Mouse (Mus musculus): ENCODE data around the gene Actl7b. TPM values are rescaled to one million over a fixed set of nuclear protein-coding genes. Genes with fewer than 3 reads are reported as not detected.

The Actl7b gene
- polyA plus RNA-seq, 1 experiment from 2014 or later, result not detected

GRCm38 (mm10) chr4:56740611-56741010, 632 bp downstream of the Actl7b start:
- Histone ChIP-seq H3K9ac (no peak overlapping the region), H3K4me2 (replicated peaks) (no peak overlapping the region), H3K4me1 (no peaks in the 10 kb centered on the region), H3K4me3 (replicated peaks) (no peak overlapping the region), H3K36me3 (peaks cover 17% of the 10 kb centered on the region; the same call in 1 of the 2 replicates), H3K27ac (replicated peaks) (no peak overlapping the region), H3K27me3 (no peaks in the 10 kb centered on the region), H3K9me3 (replicated peaks) (no peaks in the 10 kb centered on the region)
- WGBS, result 97% methylated on average over 20 of the region's 20 CpGs
- ATAC-seq (ENCODE audit: insufficient number of reproducible peaks, low FRiP score, low TSS enrichment, low read depth), result no peak

GRCm38 (mm10) chr4:56740020-56740485, 1.2 kb downstream of the Actl7b start, which contains the start of gene Gm26657:
Gene Gm26657, plus strand, starts transcription at chr4:56740070.
- Histone ChIP-seq H3K9me3 (replicated peaks) (no peaks in the 10 kb centered on the region), H3K4me1 (no peaks in the 10 kb centered on the region), H3K4me3 (replicated peaks) (no peak within 1 kb of the TSS), H3K4me2 (replicated peaks) (no peak within 1 kb of the TSS), H3K27ac (replicated peaks) (no peak within 1 kb of the TSS), H3K9ac (no peak within 1 kb of the TSS), H3K27me3 (no peaks in the 10 kb centered on the region), H3K36me3 (peaks cover 14% of the 10 kb centered on the region; the same call in 1 of the 2 replicates)
- ATAC-seq (ENCODE audit: insufficient number of reproducible peaks, low FRiP score, low TSS enrichment, low read depth), result no peak
- 81% methylated on average over 18 of the region's 18 CpGs for WGBS

GRCm38 (mm10) chr4:56725839-56726238, 15.4 kb downstream of the Actl7b start:
- no peaks in the 10 kb centered on the region for H3K36me3 ChIP-seq

GRCm38 (mm10) chr4:56723237-56723636, 18.0 kb downstream of the Actl7b start:
- H3K4me1 ChIP-seq, result no peaks in the 10 kb centered on the region
- 90% methylated on average over 6 of the region's 6 CpGs for WGBS
- H3K9ac ChIP-seq, result no peak overlapping the region
- H3K36me3 ChIP-seq, result no peaks in the 10 kb centered on the region
- no peak overlapping the region for H3K4me3 ChIP-seq (replicated peaks)
- H3K9me3 ChIP-seq (replicated peaks), result 0 out of 2 replicates have a peak, but pooled peaks cover 2% of the 10 kb centered on the region
- no peak overlapping the region for H3K4me2 ChIP-seq (replicated peaks)
- H3K27me3 ChIP-seq, result no peaks in the 10 kb centered on the region
- ATAC-seq (ENCODE audit: insufficient number of reproducible peaks, low FRiP score, low TSS enrichment, low read depth), result no peak
- no peak overlapping the region for H3K27ac ChIP-seq (replicated peaks)

More at GRCm38 (mm10) chr4:56725839-56726238, 15.4 kb downstream of the Actl7b start:
- H3K9ac ChIP-seq, result no peak overlapping the region
- H3K4me3 ChIP-seq (replicated peaks), result no peak overlapping the region
- no peak overlapping the region for H3K4me2 ChIP-seq (replicated peaks)
- no peaks in the 10 kb centered on the region for H3K4me1 ChIP-seq
- H3K9me3 ChIP-seq (replicated peaks), result 0 out of 2 replicates have a peak, but pooled peaks cover 2% of the 10 kb centered on the region
- WGBS, result 52% methylated on average over 8 of the region's 8 CpGs
- no peak overlapping the region for H3K27ac ChIP-seq (replicated peaks)
- H3K27me3 ChIP-seq, result no peaks in the 10 kb centered on the region
- no peak for ATAC-seq (ENCODE audit: insufficient number of reproducible peaks, low FRiP score, low TSS enrichment, low read depth)

- WGBS, result 59% methylated on average over 6 of the region's 6 CpGs
- no peak overlapping the region for H3K9ac ChIP-seq
These were observed 18.9 kb downstream of the Actl7b start for GRCm38 (mm10) chr4:56722346-56722745.

GRCm38 (mm10) chr4:56721469-56721868, 19.8 kb downstream of the Actl7b start:
- 35% methylated on average over 3 of the region's 3 CpGs for WGBS
- no peaks in the 10 kb centered on the region for H3K36me3 ChIP-seq
- H3K27me3 ChIP-seq, result no peaks in the 10 kb centered on the region
- no peaks in the 10 kb centered on the region for H3K9me3 ChIP-seq (replicated peaks)
- H3K4me1 ChIP-seq, result no peaks in the 10 kb centered on the region
- no peak overlapping the region for H3K4me3 ChIP-seq (replicated peaks)
- ATAC-seq (ENCODE audit: insufficient number of reproducible peaks, low FRiP score, low TSS enrichment, low read depth), result no peak
- H3K9ac ChIP-seq, result no peak overlapping the region
- no peak overlapping the region for H3K27ac ChIP-seq (replicated peaks)
- H3K4me2 ChIP-seq (replicated peaks), result no peak overlapping the region

More at GRCm38 (mm10) chr4:56722346-56722745, 18.9 kb downstream of the Actl7b start:
- Histone ChIP-seq H3K27me3 (no peaks in the 10 kb centered on the region), H3K9me3 (replicated peaks) (no peaks in the 10 kb centered on the region), H3K4me2 (replicated peaks) (no peak overlapping the region), H3K4me3 (replicated peaks) (no peak overlapping the region), H3K4me1 (no peaks in the 10 kb centered on the region), H3K36me3 (no peaks in the 10 kb centered on the region), H3K27ac (replicated peaks) (no peak overlapping the region)
- ATAC-seq (ENCODE audit: insufficient number of reproducible peaks, low FRiP score, low TSS enrichment, low read depth), result no peak; the same call in 1 of the 2 replicates

GRCm38 (mm10) chr4:56720403-56720802, 20.8 kb downstream of the Actl7b start:
- Histone ChIP-seq H3K9ac (no peak overlapping the region), H3K4me2 (replicated peaks) (no peak overlapping the region), H3K36me3 (no peaks in the 10 kb centered on the region), H3K9me3 (replicated peaks) (no peaks in the 10 kb centered on the region), H3K27me3 (no peaks in the 10 kb centered on the region), H3K4me3 (replicated peaks) (no peak overlapping the region), H3K27ac (replicated peaks) (no peak overlapping the region), H3K4me1 (no peaks in the 10 kb centered on the region)
- ATAC-seq (ENCODE audit: insufficient number of reproducible peaks, low FRiP score, low TSS enrichment, low read depth), result no peak
- WGBS, result 69% methylated on average over 9 of the region's 9 CpGs

GRCm38 (mm10) chr4:56719456-56719855, 21.8 kb downstream of the Actl7b start:
- H3K36me3 ChIP-seq, result no peaks in the 10 kb centered on the region
- ATAC-seq (ENCODE audit: insufficient number of reproducible peaks, low FRiP score, low TSS enrichment, low read depth), result no peak
- H3K4me1 ChIP-seq, result no peaks in the 10 kb centered on the region
- H3K27me3 ChIP-seq, result no peaks in the 10 kb centered on the region
- no peaks in the 10 kb centered on the region for H3K9me3 ChIP-seq (replicated peaks)
- no peak overlapping the region for H3K4me2 ChIP-seq (replicated peaks)
- no peak overlapping the region for H3K27ac ChIP-seq (replicated peaks)
- no peak overlapping the region for H3K9ac ChIP-seq
- no peak overlapping the region for H3K4me3 ChIP-seq (replicated peaks)
- WGBS, result 61% methylated on average over 9 of the region's 9 CpGs

GRCm38 (mm10) chr4:56718573-56719442, 22.4 kb downstream of the Actl7b start:
- Histone ChIP-seq H3K9ac (no peak overlapping the region), H3K36me3 (no peaks in the 10 kb centered on the region), H3K4me1 (no peaks in the 10 kb centered on the region), H3K4me2 (replicated peaks) (no peak overlapping the region), H3K9me3 (replicated peaks) (no peaks in the 10 kb centered on the region), H3K27ac (replicated peaks) (no peak overlapping the region), H3K27me3 (no peaks in the 10 kb centered on the region), H3K4me3 (replicated peaks) (no peak overlapping the region)
- no peak for ATAC-seq (ENCODE audit: insufficient number of reproducible peaks, low FRiP score, low TSS enrichment, low read depth)
- WGBS, result 38% methylated on average over 12 of the region's 12 CpGs

GRCm38 (mm10) chr4:56717932-56718331, 23.3 kb downstream of the Actl7b start:
- ATAC-seq (ENCODE audit: insufficient number of reproducible peaks, low FRiP score, low TSS enrichment, low read depth), result no peak
- 81% methylated on average over 3 of the region's 3 CpGs for WGBS
- Histone ChIP-seq H3K4me2 (replicated peaks) (no peak overlapping the region), H3K4me3 (replicated peaks) (no peak overlapping the region), H3K27me3 (no peaks in the 10 kb centered on the region), H3K9me3 (replicated peaks) (no peaks in the 10 kb centered on the region), H3K36me3 (no peaks in the 10 kb centered on the region), H3K27ac (replicated peaks) (no peak overlapping the region), H3K9ac (no peak overlapping the region), H3K4me1 (no peaks in the 10 kb centered on the region)

- no peak for ATAC-seq (ENCODE audit: insufficient number of reproducible peaks, low FRiP score, low TSS enrichment, low read depth)
- Histone ChIP-seq H3K36me3 (no peaks in the 10 kb centered on the region), H3K9me3 (replicated peaks) (no peaks in the 10 kb centered on the region), H3K4me2 (replicated peaks) (no peak overlapping the region), H3K27me3 (no peaks in the 10 kb centered on the region), H3K4me3 (replicated peaks) (no peak overlapping the region), H3K27ac (replicated peaks) (no peak overlapping the region), H3K9ac (no peak overlapping the region), H3K4me1 (no peaks in the 10 kb centered on the region)
- WGBS, result 56% methylated on average over 5 of the region's 5 CpGs
These were observed 24.4 kb downstream of the Actl7b start for GRCm38 (mm10) chr4:56716801-56717200.
